In genomic region chr13:59756906-59757305, GRCm38 (mm10) we compare ENCODE assay signal across 32 mouse cellular contexts. TPM values are rescaled to one million over a fixed set of nuclear protein-coding genes. Genes with fewer than 3 reads are reported as not detected.
DNase-seq lines count a peak whose midpoint lies in the region; ATAC-seq and TF ChIP-seq lines count a peak whose summit lies in the region.
"Had no signal": no experiment of that assay in that cellular context is flagged by ENCODE, and none has a peak within 500 bp of the region (broad histone marks: within the 10 kb centered on the region; RNA-seq: fewer than 3 reads in every experiment).

No protein-coding gene starts in this region.

- no peak for DNase-seq in heart, postnatal 0 days (ENCODE audit: low spot score)
- DNase-seq in heart, postnatal 14 days = no peak
- peak; percentile 36 for DNase-seq in kidney, postnatal 14 days
- no peak for DNase-seq in kidney, adult 2 months
- DNase-seq in lung, postnatal 10 days = peak; percentile 28
- DNase-seq in lung, adult 18-20 months = no peak
- no peak for DNase-seq in testis, postnatal 14 days (ENCODE audit: low spot score)
- DNase-seq: adrenal gland, adult 2 months; cerebellum, adult 11-12 months; cerebellum, postnatal 10 days; gastrocnemius, postnatal 25 days; heart, postnatal 36 days; lung, adult 2 months; right cerebral cortex, adult 18-20 months; right cerebral cortex, postnatal 4 days; thymus, adult 18-20 months; thymus, postnatal 4 days had no signal

- ATAC-seq in heart, postnatal 0 days (ENCODE audit: insufficient read depth, low read depth) = no peak
- ATAC-seq: inflammation-experienced regulatory T-cells, adult 6 months had no signal

- intact Hi-C loops in heart, postnatal 14 days (cut with DNase I) = no loop called here

- no peak for TF ChIP-seq CTCF in heart, postnatal 0 days (IDR thresholded peaks at IDR 0.05; ENCODE audit: low read depth)
- no peak for TF ChIP-seq CTCF in kidney, adult 2 months (conservative IDR thresholded peaks at IDR 0.05; ENCODE audit: insufficient read depth, insufficient read length, low read depth, low read length)

- TF ChIP-seq EP300 in heart, postnatal 0 days (IDR thresholded peaks at IDR 0.05; ENCODE audit: low read depth) = no peak

- H3K27ac ChIP-seq in heart, postnatal 0 days (ENCODE audit: low read depth) = peak overlapping the region; percentile 61; the same call in 1 of the 2 replicates
- no peak overlapping the region for H3K27ac ChIP-seq in kidney, adult 2 months (ENCODE audit: insufficient read depth, low read depth, low read length)
- H3K27ac ChIP-seq: embryonic facial prominence, embryonic 12.5 days; forebrain, embryonic 12.5 days; hindbrain, embryonic 14.5 days; limb, embryonic 12.5 days; midbrain, embryonic 12.5 days; neural tube, embryonic 15.5 days; stomach, embryonic 15.5 days had no signal

- no peaks in the 10 kb centered on the region for H3K27me3 ChIP-seq in heart, postnatal 0 days (ENCODE audit: control insufficient read depth, insufficient read depth, low read length)
- no peaks in the 10 kb centered on the region for H3K27me3 ChIP-seq in kidney, adult 2 months (replicated peaks; ENCODE audit: control insufficient read depth, insufficient read depth, low read length)
- H3K27me3 ChIP-seq: embryonic facial prominence, embryonic 12.5 days; forebrain, embryonic 12.5 days; limb, embryonic 12.5 days; midbrain, embryonic 12.5 days; neural tube, embryonic 15.5 days; stomach, embryonic 15.5 days had no signal

- H3K36me3 ChIP-seq in heart, postnatal 0 days (replicated peaks; ENCODE audit: control insufficient read depth, insufficient read depth, low read length) = peaks cover 60% of the 10 kb centered on the region
- peaks cover 8% of the 10 kb centered on the region for H3K36me3 ChIP-seq in kidney, adult 2 months (ENCODE audit: control insufficient read depth, insufficient read depth, low read length)

- H3K4me3 ChIP-seq in heart, postnatal 0 days (ENCODE audit: low read depth, low read length) = no peak overlapping the region
- H3K4me3 ChIP-seq in kidney, adult 2 months (ENCODE audit: insufficient read depth, low read depth, low read length) = no peak overlapping the region
- H3K4me3 ChIP-seq: embryonic facial prominence, embryonic 12.5 days; erythroblast, embryonic 14.5 days; forebrain, embryonic 12.5 days; limb, embryonic 12.5 days; midbrain, embryonic 12.5 days; neural tube, embryonic 15.5 days; stomach, embryonic 15.5 days had no signal

- no peaks in the 10 kb centered on the region for H3K9me3 ChIP-seq in heart, postnatal 0 days (replicated peaks; ENCODE audit: control insufficient read depth, low read length)
- H3K9me3 ChIP-seq: embryonic facial prominence, embryonic 12.5 days; forebrain, embryonic 12.5 days; limb, embryonic 12.5 days; midbrain, embryonic 12.5 days; neural tube, embryonic 15.5 days; stomach, embryonic 15.5 days had no signal

- no peak overlapping the region for H3K9ac ChIP-seq in heart, postnatal 0 days (replicated peaks; ENCODE audit: low read depth, low read length)
- H3K9ac ChIP-seq: embryonic facial prominence, embryonic 12.5 days; forebrain, embryonic 12.5 days; hindbrain, embryonic 14.5 days; limb, embryonic 12.5 days; midbrain, embryonic 12.5 days; neural tube, embryonic 15.5 days; stomach, embryonic 15.5 days had no signal

- H3K4me1 ChIP-seq in heart, postnatal 0 days (ENCODE audit: control insufficient read depth, insufficient read depth) = no peaks in the 10 kb centered on the region
- H3K4me1 ChIP-seq in kidney, adult 2 months (ENCODE audit: control insufficient read depth, insufficient read depth, low read length) = no peaks in the 10 kb centered on the region
- H3K4me1 ChIP-seq: embryonic facial prominence, embryonic 12.5 days; forebrain, embryonic 12.5 days; limb, embryonic 12.5 days; midbrain, embryonic 12.5 days; neural tube, embryonic 15.5 days; stomach, embryonic 15.5 days had no signal

- TF ChIP-seq POLR2A in kidney, adult 2 months (IDR thresholded peaks at IDR 0.05; ENCODE audit: low read depth, low read length) = no peak

- 66% methylated on average over 7 of the region's 7 CpGs for WGBS in heart, postnatal 0 days
- 79% methylated on average over 7 of the region's 7 CpGs for WGBS in kidney, adult 2 months

- H3K4me2 ChIP-seq in heart, postnatal 0 days (ENCODE audit: low read depth, low read length) = no peak overlapping the region
- H3K4me2 ChIP-seq: embryonic facial prominence, embryonic 12.5 days; forebrain, embryonic 12.5 days; hindbrain, embryonic 14.5 days; limb, embryonic 12.5 days; midbrain, embryonic 12.5 days; neural tube, embryonic 15.5 days; stomach, embryonic 15.5 days had no signal

RNA-seq across cellular contexts. Expression of gene 1700014D04Rik, which starts 10.4 kb away (rescaled TPM):
- not detected in 2 replicates for total RNA-seq in heart, postnatal 0 days (2014; rRNA removed; ENCODE audit: low replicate concordance)
- polyA plus RNA-seq in heart, postnatal 0 days (2015; fragmentation: Nextera tagmentation; extraction: Ambion mirVana) = 0.18 TPM in 1 of 2 replicates, not detected in the other
- total RNA-seq in heart, postnatal 14 days (2021) = not detected
- 0.09 TPM in 1 of 2 replicates, not detected in the other for polyA plus RNA-seq in kidney, adult 2 months (2012; rRNA removed)
- total RNA-seq: adrenal gland, adult 2 months; heart, adult 8-10 months; heart, postnatal 36 days; MEL had no signal
- polyA plus RNA-seq: adrenal gland, adult 2 months; erythroblast, embryonic 14.5 days; inflammation-experienced regulatory T-cells, adult 6 months; midbrain, embryonic 12.5 days; stomach, embryonic 15.5 days had no signal

RNA-seq across cellular contexts. Expression of gene Isca1, which starts 12.7 kb away (rescaled TPM):
- 187 and 193 TPM in 2 replicates for total RNA-seq in heart, postnatal 0 days (2014; rRNA removed; ENCODE audit: low replicate concordance)
- 259 and 270 TPM in 2 replicates for polyA plus RNA-seq in heart, postnatal 0 days (2015; fragmentation: Nextera tagmentation; extraction: Ambion mirVana)
- 100 to 1,000 TPM; 207 to 217 TPM for total RNA-seq in heart, postnatal 14 days (2021)
- 164 and 171 TPM in 2 replicates for polyA plus RNA-seq in kidney, adult 2 months (2012; rRNA removed)

RNA-seq across cellular contexts. Expression of gene Gm49354, which starts 25.1 kb away (rescaled TPM):
- not detected in 2 replicates for total RNA-seq in heart, postnatal 0 days (2014; rRNA removed; ENCODE audit: low replicate concordance)
- polyA plus RNA-seq in heart, postnatal 0 days (2015; fragmentation: Nextera tagmentation; extraction: Ambion mirVana) = not detected in 2 replicates
- total RNA-seq in heart, postnatal 14 days (2021) = not detected
- polyA plus RNA-seq in kidney, adult 2 months (2012; rRNA removed) = not detected in 2 replicates
- total RNA-seq: adrenal gland, adult 2 months; adrenal gland, postnatal 4 days; gastrocnemius, postnatal 25 days; heart, adult 8-10 months; heart, postnatal 36 days; left cerebral cortex, postnatal 14 days; megakaryocyte, adult 5-6 weeks; MEL had no signal
- polyA plus RNA-seq: adrenal gland, adult 2 months; C2C12; embryonic facial prominence, embryonic 12.5 days; forebrain, embryonic 12.5 days; hindbrain, embryonic 14.5 days; inflammation-experienced regulatory T-cells, adult 6 months; limb, embryonic 12.5 days; lung, adult 2 months; midbrain, embryonic 12.5 days; neural tube, embryonic 15.5 days; stomach, embryonic 15.5 days had no signal

RNA-seq across cellular contexts. Expression of gene Spata31d1d, which starts 25.4 kb away (rescaled TPM):
- not detected in 2 replicates for total RNA-seq in heart, postnatal 0 days (2014; rRNA removed; ENCODE audit: low replicate concordance)
- polyA plus RNA-seq in heart, postnatal 0 days (2015; fragmentation: Nextera tagmentation; extraction: Ambion mirVana) = not detected in 2 replicates
- total RNA-seq in heart, postnatal 14 days (2021) = not detected
- 0.05 TPM in 1 of 2 replicates, not detected in the other for polyA plus RNA-seq in kidney, adult 2 months (2012; rRNA removed)
- total RNA-seq: adrenal gland, adult 2 months; adrenal gland, postnatal 4 days; gastrocnemius, postnatal 25 days; heart, adult 8-10 months; heart, postnatal 36 days; megakaryocyte, adult 5-6 weeks; MEL had no signal
- polyA plus RNA-seq: adrenal gland, adult 2 months; C2C12; embryonic facial prominence, embryonic 12.5 days; forebrain, embryonic 12.5 days; inflammation-experienced regulatory T-cells, adult 6 months; limb, embryonic 12.5 days; lung, adult 2 months; midbrain, embryonic 12.5 days; neural tube, embryonic 15.5 days; stomach, embryonic 15.5 days had no signal

RNA-seq across cellular contexts. Expression of gene Spata31d1b, which starts 44.8 kb away (rescaled TPM):
- total RNA-seq in heart, postnatal 0 days (2014; rRNA removed; ENCODE audit: low replicate concordance) = not detected in 2 replicates
- polyA plus RNA-seq in heart, postnatal 0 days (2015; fragmentation: Nextera tagmentation; extraction: Ambion mirVana) = not detected in 2 replicates
- total RNA-seq in heart, postnatal 14 days (2021) = not detected
- 0.03 TPM in 2 replicates for polyA plus RNA-seq in kidney, adult 2 months (2012; rRNA removed)
- total RNA-seq: adrenal gland, adult 2 months; adrenal gland, postnatal 4 days; gastrocnemius, postnatal 25 days; heart, adult 8-10 months; heart, postnatal 36 days; left cerebral cortex, postnatal 14 days; megakaryocyte, adult 5-6 weeks; MEL had no signal
- polyA plus RNA-seq: adrenal gland, adult 2 months; C2C12; embryonic facial prominence, embryonic 12.5 days; erythroblast, embryonic 14.5 days; forebrain, embryonic 12.5 days; hindbrain, embryonic 14.5 days; inflammation-experienced regulatory T-cells, adult 6 months; limb, embryonic 12.5 days; lung, adult 2 months; midbrain, embryonic 12.5 days; neural tube, embryonic 15.5 days; stomach, embryonic 15.5 days had no signal

Comparison
In these comparisons a context has a peak if more than half of its experiments do, and no peak if none do; other contexts are left out.
1. DNase-seq: peak in kidney, postnatal 14 days (single experiment) and lung, postnatal 10 days (single experiment); none in heart, postnatal 0 days (single experiment), heart, postnatal 14 days (0 of 2), kidney, adult 2 months (single experiment), lung, adult 18-20 months (0 of 2) and testis, postnatal 14 days (single experiment).